In the genomic region with DNA sequence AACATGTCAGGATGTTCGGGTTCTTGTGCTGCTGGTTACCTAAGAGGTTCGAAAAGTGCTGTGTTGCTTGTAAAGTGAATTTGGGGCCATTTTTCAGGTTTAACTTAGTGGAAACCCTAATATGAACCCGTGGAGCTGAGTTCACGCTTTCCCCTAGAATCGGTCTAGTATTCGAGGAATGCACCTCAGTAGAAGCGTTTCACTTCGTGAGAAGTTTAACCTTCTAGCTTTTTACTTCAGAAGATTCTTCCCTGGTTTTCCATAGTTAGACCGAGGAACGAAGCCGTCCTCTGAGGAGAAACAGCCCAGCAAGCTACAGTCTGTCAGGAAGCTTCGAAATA, we compare ENCODE assay signal across 8 mouse cellular contexts. TPM values are rescaled to one million over a fixed set of nuclear protein-coding genes. Genes with fewer than 3 reads are reported as not detected.
DNase-seq lines count a peak whose midpoint lies in the region; ATAC-seq lines count a peak whose summit lies in the region.

No protein-coding gene starts in this region.

- peaks cover 6% of the 10 kb centered on the region for H3K4me1 ChIP-seq in kidney, embryonic 16.5 days (ENCODE audit: insufficient read depth, low read length)
- H3K4me1 ChIP-seq in brown adipose tissue, adult 24 weeks (ENCODE audit: control insufficient read depth, insufficient read depth, insufficient read length, low read length) = peaks cover 2% of the 10 kb centered on the region; the same call in 1 of the 2 replicates
- peaks cover 16% of the 10 kb centered on the region for H3K4me1 ChIP-seq in hindbrain, embryonic 13.5 days (replicated peaks)
- peaks cover 19% of the 10 kb centered on the region for H3K4me1 ChIP-seq in midbrain, embryonic 14.5 days (ENCODE audit: control insufficient read depth, insufficient read depth, low read length)

- peaks cover 2% of the 10 kb centered on the region for H3K36me3 ChIP-seq in kidney, embryonic 16.5 days (ENCODE audit: insufficient read depth, low read length)
- H3K36me3 ChIP-seq in hindbrain, embryonic 13.5 days = 0 out of 2 replicates have a peak, but pooled peaks cover under 1% of the 10 kb centered on the region
- peaks cover under 1% of the 10 kb centered on the region for H3K36me3 ChIP-seq in midbrain, embryonic 14.5 days (ENCODE audit: control insufficient read depth, insufficient read depth, low read length)

- DNase-seq in kidney, postnatal 10 days = no peak
- no peak for DNase-seq in midbrain, embryonic 14.5 days
- DNase-seq in gastrocnemius, adult 18-20 months (ENCODE audit: low spot score) = no peak
- DNase-seq in layer of hippocampus, postnatal 14 days (ENCODE audit: low spot score in 2 of 2) = no peak
- DNase-seq in left cerebral cortex, postnatal 10 days (ENCODE audit: extremely low spot score in 1 of 2, low spot score in 2 of 2) = no peak

- no peaks in the 10 kb centered on the region for H3K27me3 ChIP-seq in kidney, embryonic 16.5 days (ENCODE audit: insufficient read depth, low read length)
- H3K27me3 ChIP-seq in hindbrain, embryonic 13.5 days = peaks cover 6% of the 10 kb centered on the region
- no peaks in the 10 kb centered on the region for H3K27me3 ChIP-seq in midbrain, embryonic 14.5 days (ENCODE audit: control insufficient read depth, insufficient read depth, low read length)

- peak; percentile 22 for ATAC-seq in kidney, embryonic 16.5 days (ENCODE audit: low FRiP score, low TSS enrichment)
- ATAC-seq in hindbrain, embryonic 13.5 days (ENCODE audit: low FRiP score) = no peak; the same call in 1 of the 2 replicates
- ATAC-seq in midbrain, embryonic 14.5 days (ENCODE audit: low FRiP score, low TSS enrichment) = peak; percentile 43; the same call in 1 of the 2 replicates

- H3K27ac ChIP-seq in kidney, embryonic 16.5 days (ENCODE audit: low read length) = no peak overlapping the region
- no peak overlapping the region for H3K27ac ChIP-seq in brown adipose tissue, adult 24 weeks (replicated peaks; ENCODE audit: low read depth, low read length)
- no peak overlapping the region for H3K27ac ChIP-seq in hindbrain, embryonic 13.5 days
- no peak overlapping the region for H3K27ac ChIP-seq in midbrain, embryonic 14.5 days (replicated peaks; ENCODE audit: low read depth, low read length)

- WGBS in kidney, embryonic 16.5 days = 8% methylated on average over 12 of the region's 12 CpGs
- WGBS in hindbrain, embryonic 13.5 days = 11% methylated on average over 12 of the region's 12 CpGs
- 10% methylated on average over 12 of the region's 12 CpGs for WGBS in midbrain, embryonic 14.5 days

- H3K9me3 ChIP-seq in kidney, embryonic 16.5 days (ENCODE audit: low read length) = no peaks in the 10 kb centered on the region
- H3K9me3 ChIP-seq in hindbrain, embryonic 13.5 days = no peaks in the 10 kb centered on the region
- H3K9me3 ChIP-seq in midbrain, embryonic 14.5 days (ENCODE audit: control insufficient read depth, low read length) = no peaks in the 10 kb centered on the region

- H3K9ac ChIP-seq in kidney, embryonic 16.5 days (replicated peaks; ENCODE audit: low read length) = peak overlapping the region; percentile 54
- peak overlapping the region; percentile 55 for H3K9ac ChIP-seq in hindbrain, embryonic 13.5 days
- H3K9ac ChIP-seq in midbrain, embryonic 14.5 days (replicated peaks; ENCODE audit: low read length) = peak overlapping the region; percentile 42; the same call in 1 of the 2 replicates

- intact Hi-C loops in left cerebral cortex, postnatal 10 days (cut with DNase I) = no loop called here

- H3K4me2 ChIP-seq in kidney, embryonic 16.5 days (replicated peaks; ENCODE audit: low read depth, low read length) = peak overlapping the region; percentile 82
- peak overlapping the region; percentile 64 for H3K4me2 ChIP-seq in hindbrain, embryonic 13.5 days
- peak overlapping the region; percentile 83 for H3K4me2 ChIP-seq in midbrain, embryonic 14.5 days (ENCODE audit: low read length)

- peak overlapping the region; percentile 96 for H3K4me3 ChIP-seq in kidney, embryonic 16.5 days (ENCODE audit: low read length)
- H3K4me3 ChIP-seq in brown adipose tissue, adult 24 weeks (ENCODE audit: insufficient read depth, low read depth, low read length) = peak overlapping the region; percentile 65
- H3K4me3 ChIP-seq in hindbrain, embryonic 13.5 days = peak overlapping the region; percentile 94
- peak overlapping the region; percentile 91 for H3K4me3 ChIP-seq in midbrain, embryonic 14.5 days (replicated peaks; ENCODE audit: low read depth, low read length)

RNA-seq across cellular contexts. Expression of a gene that starts 0.3 kb away (rescaled TPM):
- polyA plus RNA-seq in kidney, embryonic 16.5 days (2015; fragmentation: Nextera tagmentation; extraction: Ambion mirVana) = 70.9 and 78.3 TPM in 2 replicates
- polyA plus RNA-seq in brown adipose tissue, adult 24 weeks (2012; ENCODE audit: insufficient read depth, insufficient read length, missing spikeins) = 65.4 and 71.7 TPM in 2 replicates
- polyA plus RNA-seq in hindbrain, embryonic 13.5 days (2015; fragmentation: Nextera tagmentation; extraction: Ambion mirVana) = 83.9 and 87.3 TPM in 2 replicates
- polyA plus RNA-seq in midbrain, embryonic 14.5 days (2014; fragmentation: Nextera tagmentation; extraction: Ambion mirVana) = 78.8 and 80.1 TPM in 2 replicates
- 100 to 1,000 TPM; 119 to 131 TPM for total RNA-seq in gastrocnemius, adult 18-20 months (2021)
- 10 to 100 TPM; 69.0 to 70.3 TPM for total RNA-seq in layer of hippocampus, postnatal 14 days (2021)
- total RNA-seq in left cerebral cortex, postnatal 10 days (2021) = 10 to 100 TPM; 75.2 to 75.8 TPM
